Mouse (Mus musculus) cerebellum, adult 18-20 months (tissue): ENCODE data around the gene Rgs12.

Experiments
- DNase-seq, 2 experiments: peaks; one replicate each; pipeline ENCODE4 v3.0.0; 2021

Rgs12 gene

DNA sequence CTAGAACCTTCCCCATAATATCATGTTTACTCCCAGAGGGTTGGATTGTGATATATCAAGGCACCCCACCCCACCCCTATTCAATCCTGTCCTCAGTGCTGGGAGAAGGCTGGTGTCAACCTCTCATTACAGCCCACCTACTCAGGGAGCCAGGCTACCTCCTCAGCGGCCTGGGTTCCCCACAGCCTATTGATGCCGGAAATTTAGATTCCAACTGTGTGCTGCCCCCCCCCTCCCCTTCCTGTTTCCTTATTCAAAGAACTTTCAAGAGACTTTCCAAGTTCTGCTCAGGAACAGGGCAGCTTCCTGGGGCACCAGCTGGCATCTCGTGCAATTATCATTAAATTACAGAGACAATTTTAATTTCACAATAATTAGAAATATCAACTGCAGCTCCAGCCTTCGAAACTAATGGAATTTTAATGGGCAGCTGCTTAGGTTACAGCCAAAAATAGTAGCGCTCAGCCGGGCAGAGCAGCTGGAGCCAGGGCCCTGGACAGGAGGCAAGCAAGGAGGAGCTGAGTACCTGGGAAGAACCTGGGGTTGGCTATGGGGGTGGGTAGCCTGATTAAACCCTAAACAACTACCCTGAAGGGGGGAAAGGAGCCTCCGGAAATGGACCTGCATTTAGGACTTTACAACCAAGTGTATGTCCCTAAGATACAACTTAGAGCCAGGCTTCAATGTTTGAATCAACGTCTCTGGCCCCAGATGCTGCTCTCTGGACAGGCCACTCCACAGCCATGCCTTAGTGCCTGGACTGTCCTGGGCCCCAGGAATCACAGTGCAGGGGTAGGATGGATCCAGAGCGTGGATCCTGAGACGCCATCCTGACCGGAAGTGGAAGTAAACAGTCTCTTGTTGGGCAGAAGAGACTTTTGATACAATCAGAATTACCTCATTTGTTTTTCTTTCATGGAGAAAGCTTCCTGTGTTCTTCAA, 17.5 kb upstream of the Rgs12 start:
- DNase-seq, result no peak

DNA sequence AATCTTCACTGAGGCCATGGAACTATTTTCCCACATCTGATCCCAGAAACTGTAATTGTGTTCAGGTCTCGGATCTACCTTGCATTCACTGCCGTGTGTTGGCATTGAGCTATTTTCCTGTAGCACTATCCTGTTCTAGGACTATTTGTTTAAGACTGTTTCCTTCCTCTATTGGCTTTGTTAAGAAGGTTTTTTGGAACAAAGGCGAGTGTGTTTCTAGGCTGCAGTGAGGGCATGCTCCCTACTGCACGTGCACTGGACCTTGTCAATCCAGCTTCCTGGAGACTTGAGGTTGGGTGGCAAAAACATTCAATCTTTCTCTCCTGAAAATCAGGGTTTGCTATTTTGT, 16.8 kb upstream of the Rgs12 start:
- DNase-seq, result no peak

DNA sequence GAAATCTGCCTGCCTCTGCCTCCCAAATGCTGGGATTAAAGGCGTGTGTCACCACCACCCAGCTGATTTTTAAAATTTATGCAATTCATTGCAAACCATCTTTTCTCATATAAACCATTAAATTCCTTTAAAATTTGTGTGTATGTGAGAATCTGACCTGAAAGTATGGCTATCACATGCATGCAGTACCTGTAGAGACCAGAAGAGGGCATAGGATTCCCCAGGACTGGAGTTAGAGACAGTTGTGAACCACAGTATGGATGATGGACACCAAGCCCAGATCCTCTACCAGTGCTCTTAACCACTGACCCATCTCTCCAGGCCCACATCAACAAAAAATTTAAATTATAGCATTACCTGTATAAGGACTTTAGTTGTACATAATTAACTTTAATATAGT, 15.8 kb upstream of the Rgs12 start:
- DNase-seq, result no peak

DNA sequence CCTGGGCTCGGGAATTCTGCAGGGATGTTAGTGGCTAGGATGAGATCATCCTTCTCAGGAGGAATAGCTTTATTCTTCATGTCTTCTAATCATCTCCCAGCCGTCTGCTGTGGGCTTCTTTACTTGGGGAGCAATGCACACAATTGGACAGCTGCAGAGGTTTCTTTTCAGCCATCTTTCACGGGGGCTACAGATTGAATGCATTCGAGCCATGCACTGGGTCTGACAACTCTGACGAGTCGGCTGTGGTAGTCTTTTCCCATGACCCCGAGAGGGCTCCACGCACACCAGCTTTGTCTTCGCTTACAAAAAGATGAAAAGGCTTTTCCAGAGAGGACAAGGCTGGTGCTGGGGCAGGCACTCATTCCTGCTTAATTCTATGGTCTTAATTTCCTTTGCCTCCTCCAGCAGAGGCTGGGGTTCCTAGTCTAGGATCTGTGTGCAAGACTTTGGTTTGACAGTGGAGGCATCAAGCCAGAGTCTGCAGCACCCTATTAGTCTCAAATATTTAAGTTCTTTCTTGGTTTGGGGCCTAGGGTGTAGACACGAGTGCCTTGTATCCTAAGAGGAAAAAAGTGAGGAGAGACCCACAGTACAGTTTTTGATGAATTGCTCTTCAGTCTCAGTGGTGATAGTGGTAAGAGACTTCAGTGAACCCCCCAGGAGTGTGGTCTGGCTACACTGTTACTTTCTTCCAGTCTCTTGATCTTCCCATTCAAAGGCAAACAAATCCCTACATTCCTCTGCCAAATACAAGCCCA, 7.4 kb upstream of the Rgs12 start:
- DNase-seq, result no peak

DNA sequence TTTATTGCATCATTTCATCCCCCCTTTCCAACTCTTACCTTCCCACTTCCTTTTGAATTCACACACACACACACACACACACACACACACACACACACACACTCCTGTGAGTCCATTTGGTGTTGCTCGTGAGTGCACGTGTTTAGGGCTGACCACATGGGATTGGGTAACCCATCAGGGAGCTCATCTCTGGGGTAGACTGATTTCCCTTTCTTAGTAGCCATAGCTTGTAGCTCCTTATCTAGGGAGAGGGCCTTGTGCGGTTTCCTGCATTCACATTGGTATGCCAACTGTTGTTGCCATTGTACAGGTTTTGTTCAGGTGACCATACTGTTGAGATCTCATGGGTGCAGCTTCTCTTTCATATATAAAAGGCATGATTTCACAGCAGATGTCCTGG, 5.8 kb upstream of the Rgs12 start:
- DNase-seq, result no peak

DNA sequence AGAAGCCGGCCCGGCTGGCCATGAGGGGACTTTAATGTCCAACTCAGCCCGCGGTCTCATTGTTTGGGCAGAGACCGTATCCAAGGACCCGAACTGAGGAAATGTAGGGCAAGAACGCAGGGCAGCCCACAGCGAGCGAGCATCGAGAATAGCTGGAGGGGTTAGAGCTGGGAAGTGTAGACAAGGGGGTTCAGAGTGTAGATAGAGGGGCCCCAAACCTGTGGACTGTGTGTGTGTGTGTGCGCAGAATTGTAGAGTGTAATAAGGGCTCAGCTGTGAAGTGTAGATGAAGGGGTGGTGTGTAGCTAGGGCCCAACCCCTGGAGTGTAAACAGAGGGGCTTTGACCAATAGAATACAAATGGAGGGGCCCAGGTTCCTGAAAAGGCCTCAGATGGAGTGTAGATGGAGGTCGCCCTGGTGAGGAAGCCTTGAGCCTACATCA, 545 bp downstream of the Rgs12 start:
- DNase-seq, result no peak

DNA sequence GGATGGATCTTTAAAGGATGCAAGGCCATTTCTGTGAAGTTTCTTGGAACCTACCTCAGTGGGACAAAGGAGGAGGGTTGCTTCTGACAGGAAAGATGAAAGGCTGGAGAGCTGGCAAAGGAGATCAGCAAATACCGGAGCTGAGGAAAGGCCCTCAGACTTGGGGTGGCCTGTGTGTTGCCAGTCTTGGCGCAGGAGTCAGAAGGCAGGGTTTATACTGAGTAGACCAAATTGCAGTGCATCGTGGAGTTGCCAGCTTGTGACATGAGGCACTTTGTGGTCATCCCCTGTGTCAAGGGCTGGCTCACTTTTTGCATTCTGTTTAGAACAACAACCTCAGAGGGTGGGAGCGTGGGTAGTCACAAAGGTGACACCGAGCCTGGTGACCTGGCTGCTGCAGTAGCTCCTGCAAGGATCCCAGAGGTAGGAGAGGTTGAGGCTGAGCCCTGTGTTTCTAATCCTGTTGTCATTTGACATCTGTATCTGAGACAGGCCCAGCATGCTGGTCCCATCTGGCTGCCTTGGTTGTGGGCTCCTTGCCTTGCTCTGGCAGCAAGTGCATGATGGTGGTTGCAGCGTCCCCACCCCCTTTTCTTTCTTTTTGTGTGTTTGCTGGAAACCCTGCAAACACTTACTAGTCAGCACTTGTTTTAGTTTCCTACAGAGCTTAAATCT, 1.4 kb downstream of the Rgs12 start:
- DNase-seq, result no peak

DNA sequence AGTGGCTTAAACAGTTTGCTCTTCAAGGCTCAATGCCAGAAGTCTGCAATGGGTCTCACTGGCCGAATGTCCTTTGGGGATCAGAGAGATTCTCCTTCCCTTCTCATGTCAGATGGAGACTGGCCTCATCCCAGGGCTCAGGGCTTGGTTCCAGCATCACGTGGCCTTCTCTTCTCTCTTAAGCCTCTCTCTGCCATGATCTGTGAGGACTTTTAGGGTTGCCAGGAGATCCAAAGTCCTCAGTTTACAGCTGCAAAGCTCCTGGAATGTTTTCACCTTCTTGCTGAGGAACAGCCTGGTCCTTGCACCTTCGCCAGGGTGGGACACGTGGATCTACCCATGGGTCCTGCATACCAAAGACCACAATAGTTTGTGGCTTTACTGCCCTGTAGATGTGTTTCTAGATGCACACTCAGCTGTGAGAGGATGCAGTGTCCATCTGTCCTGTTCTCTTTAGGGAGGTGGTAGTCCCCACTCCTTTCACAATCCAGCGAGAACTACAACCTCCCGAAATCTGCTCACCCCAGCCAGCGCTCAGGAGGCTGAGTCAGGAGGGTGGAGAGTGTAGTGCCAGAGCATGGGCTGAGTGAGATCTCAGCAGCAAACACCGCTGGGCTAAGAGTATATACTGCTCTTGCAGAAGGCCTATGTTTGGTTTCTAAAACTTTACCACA, 2.1 kb downstream of the Rgs12 start:
- DNase-seq, result no peak

DNA sequence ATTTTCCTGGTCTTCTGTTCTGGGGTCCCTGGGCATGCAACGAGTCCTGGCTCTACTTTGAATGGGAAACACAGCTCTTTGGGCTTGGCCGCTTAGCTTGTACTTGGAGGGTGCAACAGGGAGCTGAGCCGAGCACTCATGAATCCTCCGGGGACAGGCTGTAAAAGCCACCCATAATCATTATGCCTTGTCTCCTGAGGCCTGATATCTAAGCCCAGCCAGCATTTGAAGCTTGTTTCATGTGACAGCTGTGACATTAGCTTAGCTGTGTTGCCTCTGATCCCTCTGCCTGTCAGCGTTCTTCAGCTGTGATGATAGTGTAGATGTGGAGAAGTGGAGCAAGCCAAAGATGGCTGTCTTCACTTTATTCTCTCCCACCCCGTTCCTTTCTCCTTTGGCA, 5.3 kb downstream of the Rgs12 start:
- DNase-seq, result no peak

DNA sequence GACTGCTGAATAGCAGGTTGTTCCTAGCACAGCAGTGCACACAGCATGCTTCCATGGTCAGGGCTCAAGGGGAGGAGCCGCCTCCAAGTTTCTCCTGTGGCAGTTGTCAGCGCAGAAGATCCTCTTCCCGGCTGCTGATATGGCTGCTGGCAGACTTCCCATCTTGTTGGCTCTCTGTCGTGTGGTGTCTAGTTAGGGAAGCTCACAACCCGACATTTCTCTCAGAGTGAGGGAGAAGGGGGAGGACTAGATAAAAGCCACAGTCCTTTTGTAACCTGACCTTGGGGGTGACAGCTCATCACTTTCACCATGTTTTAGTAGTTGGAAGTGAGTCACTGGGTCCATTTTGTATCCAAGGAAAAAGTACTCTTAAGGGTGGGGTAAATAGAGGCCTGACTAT, 6.4 kb downstream of the Rgs12 start:
- DNase-seq, result no peak

DNA sequence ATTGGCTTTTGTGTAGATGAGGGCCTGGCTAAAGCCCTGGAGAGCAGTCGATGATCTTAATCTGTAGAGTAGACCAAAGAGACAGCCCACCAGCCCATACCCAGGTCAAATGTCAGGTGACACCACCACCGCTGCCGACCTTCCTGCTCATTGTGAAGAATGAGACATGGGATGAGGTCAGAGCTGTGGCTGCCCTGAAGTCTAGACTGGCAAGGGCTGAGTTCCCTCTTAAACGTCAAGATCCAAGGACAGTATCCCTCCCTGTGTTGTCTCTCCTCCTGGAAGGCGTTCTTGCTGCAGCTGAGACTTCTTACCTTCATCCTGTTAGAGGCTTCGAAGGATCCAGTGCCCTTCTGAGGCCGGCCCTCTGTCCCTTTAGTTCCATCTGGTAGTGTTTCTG, 6.9 kb downstream of the Rgs12 start:
- no peak for DNase-seq

DNA sequence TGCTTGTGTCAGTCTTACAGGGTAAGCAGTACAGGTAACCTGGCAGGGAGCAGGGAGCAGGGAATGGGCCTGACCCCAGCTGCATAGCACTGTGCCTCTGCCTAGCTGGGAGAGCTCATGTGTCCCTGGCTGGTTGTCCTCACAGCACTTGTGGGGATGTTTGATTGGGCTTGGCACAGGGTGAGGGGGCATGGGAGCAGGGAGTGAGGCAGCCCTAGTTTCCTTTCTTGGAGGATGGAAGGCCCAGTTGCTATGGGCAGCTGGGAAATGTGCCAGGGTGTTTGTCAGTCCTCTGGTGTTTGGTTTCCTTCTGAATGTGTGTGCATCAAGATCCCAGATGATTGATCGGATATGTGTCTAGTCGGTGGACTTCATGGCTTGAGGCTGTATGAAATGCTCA, 7.8 kb downstream of the Rgs12 start:
- no peak for DNase-seq

DNA sequence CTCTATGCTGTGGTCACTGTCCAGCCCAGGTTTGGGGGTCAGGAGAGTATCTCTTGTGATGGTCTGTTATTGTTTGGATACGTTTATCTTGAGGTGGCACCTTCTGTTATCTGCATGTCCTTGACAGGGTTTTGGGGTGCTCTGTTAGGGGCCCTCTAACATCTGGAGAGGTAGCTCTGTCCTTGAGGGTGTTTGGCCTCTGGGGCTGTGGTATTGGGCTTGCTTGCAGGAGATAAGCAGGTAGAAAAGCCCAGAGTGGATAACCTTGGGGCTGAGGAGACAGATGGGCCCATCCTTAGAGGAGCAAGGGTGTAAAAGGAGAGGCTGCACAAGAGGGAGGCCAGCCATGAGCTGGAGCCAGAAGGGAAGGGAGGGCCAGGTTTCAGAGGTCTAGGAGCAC, 10.8 kb downstream of the Rgs12 start:
- no peak for DNase-seq

DNA sequence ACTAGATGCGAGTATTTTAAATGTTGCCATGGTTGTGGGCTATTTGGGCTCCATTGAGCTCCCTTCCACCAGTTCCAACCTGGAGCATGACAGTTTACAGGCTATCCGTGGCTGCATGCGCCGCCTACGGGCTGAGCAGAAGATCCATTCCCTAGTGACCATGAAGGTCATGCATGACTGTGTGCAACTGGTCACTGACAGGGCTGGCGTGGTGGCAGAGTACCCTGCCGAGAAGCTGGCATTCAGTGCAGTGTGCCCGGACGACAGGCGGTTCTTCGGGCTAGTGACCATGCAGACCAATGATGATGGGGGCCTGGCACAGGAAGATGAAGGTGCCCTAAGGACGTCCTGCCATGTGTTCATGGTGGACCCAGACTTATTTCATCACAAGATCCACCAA, 16.3 kb downstream of the Rgs12 start:
- DNase-seq, result no peak

DNA sequence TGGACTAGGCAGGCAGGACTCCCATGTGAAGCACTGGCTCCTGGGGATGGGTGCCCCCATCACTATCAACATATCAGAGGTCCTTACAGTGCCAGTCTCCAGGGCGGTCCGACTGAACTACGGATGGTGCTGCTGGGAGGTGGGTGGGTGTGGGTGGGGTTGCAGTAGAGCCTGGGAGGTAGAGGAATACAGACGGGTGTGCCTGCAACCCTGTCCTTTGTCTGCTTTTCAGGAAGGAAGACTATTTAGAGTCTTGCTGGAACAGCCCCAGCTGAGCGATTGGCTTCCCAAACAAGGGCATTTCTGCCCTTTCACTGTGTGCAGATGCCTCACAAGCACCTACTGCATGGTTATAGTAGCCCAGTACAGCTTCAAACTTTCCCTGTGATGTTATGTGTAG, 19.1 kb downstream of the Rgs12 start:
- DNase-seq, result no peak

DNA sequence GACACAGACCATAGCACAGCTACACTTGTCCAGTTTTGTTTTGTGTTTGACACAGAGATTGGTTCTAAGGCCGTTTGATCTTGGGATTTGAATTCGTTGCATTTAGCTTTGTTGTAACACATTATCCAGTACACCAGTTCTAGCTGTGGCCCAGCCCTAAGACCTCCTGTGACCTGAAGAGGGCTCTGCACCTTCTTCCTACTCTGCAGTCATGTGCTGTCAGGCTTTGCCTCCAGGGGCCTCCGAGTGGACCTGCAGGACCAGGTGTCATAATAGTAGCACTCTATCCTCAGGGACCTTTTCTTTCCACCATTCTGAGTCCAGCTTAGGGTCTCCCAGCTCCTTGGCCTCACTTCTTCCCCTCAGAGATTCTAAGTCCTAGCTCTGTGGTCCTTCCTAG, 23.2 kb downstream of the Rgs12 start:
- DNase-seq, result no peak

DNA sequence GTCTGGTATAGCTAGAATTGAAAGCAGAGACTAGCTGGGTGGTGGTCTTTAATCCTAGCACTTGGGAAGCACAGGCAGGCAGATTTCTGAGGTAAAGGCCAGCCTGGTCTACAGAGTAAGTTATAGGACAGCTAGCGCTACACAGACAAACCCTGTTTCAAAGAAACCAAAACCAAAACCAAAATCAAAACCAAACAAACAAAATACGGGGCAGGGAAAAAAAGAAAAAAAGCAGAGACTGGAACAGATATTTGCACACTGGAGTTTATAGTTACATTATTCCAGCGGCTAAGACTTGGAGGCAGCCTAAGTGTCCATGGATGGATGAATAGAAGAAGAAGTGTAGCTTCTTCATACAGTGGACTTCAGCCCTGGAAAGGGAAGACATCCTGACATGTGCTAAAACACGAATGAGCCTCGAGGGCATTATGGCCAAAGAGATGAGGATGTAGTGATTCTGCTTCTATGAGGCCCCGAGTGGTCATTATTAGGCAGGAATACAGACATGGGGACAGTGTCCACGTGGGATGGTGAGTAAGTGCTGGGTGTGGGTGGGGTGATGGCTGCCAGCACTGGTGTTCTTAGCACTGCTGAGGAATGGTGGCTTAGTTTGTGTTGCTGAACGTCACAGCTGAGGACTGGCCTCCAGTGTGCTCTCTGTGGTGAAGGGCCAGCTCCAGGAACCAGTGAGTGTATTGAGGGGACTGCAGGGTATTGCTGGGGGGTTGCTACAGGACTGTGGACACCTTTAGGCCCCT, 24.5 kb downstream of the Rgs12 start:
- no peak for DNase-seq

DNA sequence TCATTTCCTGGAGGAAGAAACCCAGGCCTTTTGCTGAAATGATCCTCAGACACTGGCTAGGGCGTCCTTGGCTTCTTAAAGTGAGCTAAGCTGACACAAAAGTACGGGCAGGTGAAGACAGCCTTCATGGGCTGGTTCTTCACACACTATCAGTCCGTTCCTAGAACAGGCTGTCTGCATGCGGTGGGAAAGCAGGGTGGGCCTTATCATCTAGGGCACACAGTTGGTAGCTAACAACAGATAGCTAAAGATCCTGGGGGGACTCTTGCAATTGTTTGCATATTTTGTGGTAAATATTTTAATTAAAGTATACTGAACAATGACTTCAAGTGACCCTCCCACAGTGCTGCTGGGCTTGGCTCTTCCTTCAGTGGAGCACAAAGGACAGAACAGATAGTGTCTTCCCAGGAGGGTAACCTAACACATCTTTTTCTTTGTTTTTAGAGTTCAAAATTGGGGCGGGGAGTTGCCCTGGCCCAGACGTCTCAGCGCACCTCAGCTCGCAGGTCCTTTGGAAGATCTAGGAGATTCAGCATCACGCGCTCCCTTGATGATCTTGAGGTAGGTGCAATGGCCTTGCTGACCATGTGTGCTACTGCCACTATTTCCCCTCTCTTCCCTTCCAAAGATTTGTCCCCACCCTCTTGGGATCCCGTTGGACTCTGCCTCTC, 25.7 kb downstream of the Rgs12 start:
- DNase-seq, result no peak

DNA sequence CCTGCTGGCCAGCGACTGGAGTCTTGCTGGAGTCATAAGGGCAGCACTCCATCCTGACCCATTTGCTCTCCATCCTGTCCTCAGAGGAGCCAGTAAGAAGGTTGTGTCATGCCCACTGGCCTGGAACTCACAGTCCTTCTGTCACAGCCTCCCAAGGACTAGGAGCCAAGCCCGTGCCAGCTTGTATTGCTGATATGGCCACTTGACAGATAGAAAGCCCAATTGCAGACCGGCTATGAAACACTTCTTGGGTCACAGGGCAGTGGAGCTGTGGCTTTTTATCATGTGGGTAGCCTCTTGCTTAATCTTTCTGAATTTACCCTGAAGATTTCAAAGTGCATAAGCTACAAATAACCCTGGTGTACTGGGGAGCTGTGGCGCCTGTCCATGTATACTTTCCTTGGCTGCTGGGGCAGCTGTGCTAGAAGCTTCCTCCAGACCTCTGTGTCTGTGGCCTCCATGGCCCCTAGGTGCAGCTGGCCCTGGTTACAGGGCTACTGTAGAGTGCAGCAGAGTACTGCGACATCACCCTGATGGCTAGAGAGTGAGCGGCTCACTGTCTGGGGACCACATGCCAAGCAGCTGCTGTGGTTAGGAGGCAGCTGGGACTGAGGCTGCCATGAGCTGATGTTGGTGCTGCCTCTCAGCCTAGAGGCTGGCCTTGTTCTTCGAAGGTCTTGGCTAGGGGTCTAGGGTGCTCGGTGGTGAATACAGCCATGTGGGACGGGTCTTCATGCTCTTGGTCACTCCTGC, 27.5 kb downstream of the Rgs12 start:
- DNase-seq, result no peak

DNA sequence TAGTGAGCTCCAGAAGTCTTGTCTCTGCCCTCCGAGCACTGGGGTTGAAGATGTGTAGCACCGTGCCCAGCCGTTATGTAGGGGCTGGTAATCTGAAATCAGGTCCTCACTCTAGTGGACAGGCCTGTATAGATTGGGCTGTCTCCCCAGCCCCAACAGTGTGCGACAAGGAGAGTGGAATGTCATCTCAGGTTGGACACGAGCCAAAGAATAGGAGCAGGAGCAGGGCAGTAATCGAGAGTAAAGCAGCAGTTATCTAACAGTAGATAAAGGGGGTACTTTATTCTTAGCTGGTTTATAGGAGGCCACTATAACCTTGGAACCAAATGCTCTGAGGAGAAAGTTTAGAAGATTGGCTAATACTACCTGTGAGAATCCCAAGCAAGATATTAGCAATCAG, 30.9 kb downstream of the Rgs12 start:
- no peak for DNase-seq

DNA sequence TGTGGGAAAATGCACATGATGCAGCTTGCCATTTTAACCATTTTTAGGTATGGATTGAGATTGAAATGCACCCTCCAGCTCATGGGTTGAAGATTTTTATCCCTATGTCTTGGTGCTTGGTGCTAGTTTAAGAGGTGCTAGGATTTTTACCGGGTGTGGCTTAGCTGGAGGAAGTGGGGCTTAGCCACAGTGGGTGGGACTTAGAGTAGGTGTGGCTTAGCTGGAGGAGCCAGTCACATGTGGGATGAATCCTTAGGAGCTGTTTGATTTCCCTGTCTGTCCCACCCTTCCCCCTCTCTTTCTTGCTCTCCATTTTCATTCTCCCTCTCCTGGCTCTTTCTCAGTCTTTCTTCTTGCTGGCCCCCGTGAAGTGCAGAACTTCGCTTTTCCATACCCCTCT, 32.5 kb downstream of the Rgs12 start:
- DNase-seq, result no peak
